Mouse (Mus musculus) cerebellum, postnatal 4 days (tissue): ENCODE measurements around the gene Ccnyl1.

Experiments
- DNase-seq, 2 experiments: peaks; one replicate each; pipeline ENCODE4 v3.0.0; 2022; ENCODE audit warnings: low spot score in 2 of 2, mixed read lengths in 1 of 2

The Ccnyl1 gene

GRCm38 (mm10) chr1:64701780-64702179 lies 11.5 kb downstream of the Ccnyl1 start:
- no peak for DNase-seq

- peak in 1 of 2 experiments; percentile 46 for DNase-seq
These were observed 15.0 kb downstream of the Ccnyl1 start for GRCm38 (mm10) chr1:64705230-64705629.

DNA sequence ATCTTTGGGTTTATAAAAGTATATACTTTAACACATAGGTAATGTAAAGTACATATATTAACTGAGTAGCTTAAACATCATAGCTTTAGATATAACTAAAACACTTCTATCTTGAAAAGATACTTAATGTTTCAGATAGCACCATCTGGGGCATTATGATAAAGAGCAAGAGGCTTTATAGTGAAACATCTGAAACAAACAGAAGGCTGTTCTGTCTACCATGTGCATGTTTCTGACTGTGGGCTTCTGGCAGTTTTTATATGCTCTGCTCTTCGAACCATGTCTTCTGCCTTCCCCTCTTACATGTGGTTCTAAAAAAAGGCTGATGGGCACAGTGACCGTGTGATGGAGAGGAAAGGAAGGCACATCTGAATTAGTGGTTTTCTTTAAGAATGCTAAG lies 16.4 kb downstream of the Ccnyl1 start:
- no peak for DNase-seq

GRCm38 (mm10) chr1:64709891-64710290 lies 19.6 kb downstream of the Ccnyl1 start:
- DNase-seq: no peak

DNA sequence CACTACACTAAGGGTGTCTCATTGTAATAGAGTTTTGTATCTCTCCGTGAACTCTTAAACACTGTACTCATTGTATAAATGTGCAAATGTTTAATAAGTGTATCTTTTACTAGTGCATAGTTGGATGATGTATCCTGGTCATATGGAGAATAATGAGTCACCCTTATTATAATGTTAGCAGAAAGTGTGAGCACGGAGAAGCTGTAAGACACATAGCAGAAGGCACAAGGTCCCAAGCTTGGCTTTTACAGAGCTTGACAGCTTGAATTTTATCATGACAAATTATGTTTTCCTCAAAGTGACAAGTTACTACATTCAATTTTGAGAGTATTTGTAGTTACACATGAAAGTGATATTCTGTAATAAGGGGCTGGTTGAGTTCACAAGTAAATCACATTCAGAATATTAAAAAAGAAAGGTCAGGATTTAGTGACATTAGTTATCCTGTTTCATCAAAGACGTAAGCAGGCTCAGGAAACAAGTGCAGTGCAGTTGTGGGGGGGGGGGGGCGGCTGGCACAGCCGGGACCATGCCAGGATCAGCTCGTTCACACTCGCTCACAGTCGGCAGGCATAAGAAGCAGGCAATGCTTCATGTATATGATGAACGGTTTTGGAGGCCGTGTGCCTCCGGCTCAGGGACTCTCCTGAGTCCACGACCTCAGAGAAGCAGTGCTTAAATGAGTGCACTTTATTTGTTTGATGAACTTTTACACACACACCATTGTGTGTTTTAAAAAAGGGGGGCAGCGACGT lies 21.9 kb downstream of the Ccnyl1 start:
- no peak for DNase-seq

- DNase-seq: no peak
These were observed 25.2 kb downstream of the Ccnyl1 start for GRCm38 (mm10) chr1:64715458-64715857.

GRCm38 (mm10) chr1:64716589-64717304 lies 26.5 kb downstream of the Ccnyl1 start:
- no peak for DNase-seq

DNA sequence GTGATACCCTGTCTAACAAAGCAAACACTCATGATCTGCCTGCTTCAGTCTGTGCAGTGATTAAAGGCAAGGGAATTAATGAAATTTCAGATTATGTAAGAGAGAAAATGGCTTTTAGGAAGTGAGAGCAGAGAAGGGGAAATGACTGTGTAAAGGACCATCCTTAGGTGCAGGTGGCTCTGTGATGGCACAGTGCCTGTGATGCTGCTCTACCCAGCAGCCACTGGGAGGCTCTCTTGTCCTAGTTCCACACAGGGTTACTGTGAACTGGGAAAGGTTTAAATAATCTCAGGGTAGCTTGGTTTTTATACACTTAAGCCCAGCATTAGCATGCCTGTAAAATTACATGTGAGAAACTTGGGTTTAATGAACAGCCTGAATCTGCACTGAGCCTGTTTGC lies 27.2 kb downstream of the Ccnyl1 start:
- DNase-seq: peak in 1 of 2 experiments; percentile 41

GRCm38 (mm10) chr1:64721034-64721587 lies 30.9 kb downstream of the Ccnyl1 start:
- DNase-seq: no peak

- DNase-seq: no peak
These were observed 39.8 kb downstream of the Ccnyl1 start for GRCm38 (mm10) chr1:64730046-64730445.

- DNase-seq: no peak
These were observed 41.2 kb downstream of the Ccnyl1 start for GRCm38 (mm10) chr1:64731341-64732020.

GRCm38 (mm10) chr1:64732161-64732560 lies 41.9 kb downstream of the Ccnyl1 start:
- DNase-seq: no peak

- DNase-seq: no peak
These were observed 42.5 kb downstream of the Ccnyl1 start for GRCm38 (mm10) chr1:64732637-64733200.

- no peak for DNase-seq
These were observed 43.4 kb downstream of the Ccnyl1 start for GRCm38 (mm10) chr1:64733453-64734245.

DNA sequence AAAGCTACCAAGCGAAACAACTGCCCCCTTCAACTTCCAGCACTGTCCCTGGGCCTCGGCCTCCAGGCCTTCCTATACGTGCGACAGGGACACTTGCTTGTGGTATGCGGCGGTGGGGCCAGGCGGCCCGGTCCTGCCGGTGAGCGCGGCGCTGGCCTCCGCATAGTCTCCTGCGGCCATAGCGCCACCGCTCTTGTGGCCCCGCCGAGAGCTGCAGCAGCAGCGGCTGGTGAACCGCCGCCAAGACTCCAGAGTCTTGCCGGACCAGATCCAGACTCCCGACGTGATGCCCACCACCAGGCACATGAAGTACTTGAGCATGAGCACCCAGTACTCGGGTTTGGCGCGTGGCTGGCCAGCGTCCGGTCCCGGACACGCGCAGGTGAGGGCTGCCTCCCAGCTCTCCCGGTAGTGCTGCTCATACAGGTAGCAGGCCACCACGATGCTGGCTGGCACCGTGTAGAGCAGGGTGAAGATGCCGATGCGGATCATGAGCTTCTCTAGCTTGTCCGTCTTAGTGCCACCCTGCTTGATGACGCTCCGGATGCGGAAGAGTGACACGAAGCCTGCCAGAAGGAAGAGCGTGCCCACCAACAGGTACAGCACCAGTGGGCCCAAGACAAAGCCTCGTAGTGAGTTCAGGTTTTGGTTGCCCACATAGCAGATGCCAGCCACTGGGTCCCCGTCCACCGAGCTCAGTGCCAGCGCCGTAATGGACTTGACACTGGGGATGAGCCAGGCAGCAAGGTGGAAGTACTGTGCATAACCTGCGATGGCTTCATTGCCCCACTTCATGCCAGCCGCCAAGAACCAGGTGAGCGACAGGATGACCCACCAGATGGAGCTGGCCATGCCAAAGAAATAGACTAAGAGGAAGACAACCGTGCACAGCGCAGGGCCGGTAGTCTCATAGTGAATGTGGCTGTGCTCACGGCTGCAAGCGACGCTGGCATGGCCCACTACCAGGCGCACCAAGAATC lies 44.8 kb downstream of the Ccnyl1 start:
- DNase-seq: peak in 1 of 2 experiments; percentile 19

DNA sequence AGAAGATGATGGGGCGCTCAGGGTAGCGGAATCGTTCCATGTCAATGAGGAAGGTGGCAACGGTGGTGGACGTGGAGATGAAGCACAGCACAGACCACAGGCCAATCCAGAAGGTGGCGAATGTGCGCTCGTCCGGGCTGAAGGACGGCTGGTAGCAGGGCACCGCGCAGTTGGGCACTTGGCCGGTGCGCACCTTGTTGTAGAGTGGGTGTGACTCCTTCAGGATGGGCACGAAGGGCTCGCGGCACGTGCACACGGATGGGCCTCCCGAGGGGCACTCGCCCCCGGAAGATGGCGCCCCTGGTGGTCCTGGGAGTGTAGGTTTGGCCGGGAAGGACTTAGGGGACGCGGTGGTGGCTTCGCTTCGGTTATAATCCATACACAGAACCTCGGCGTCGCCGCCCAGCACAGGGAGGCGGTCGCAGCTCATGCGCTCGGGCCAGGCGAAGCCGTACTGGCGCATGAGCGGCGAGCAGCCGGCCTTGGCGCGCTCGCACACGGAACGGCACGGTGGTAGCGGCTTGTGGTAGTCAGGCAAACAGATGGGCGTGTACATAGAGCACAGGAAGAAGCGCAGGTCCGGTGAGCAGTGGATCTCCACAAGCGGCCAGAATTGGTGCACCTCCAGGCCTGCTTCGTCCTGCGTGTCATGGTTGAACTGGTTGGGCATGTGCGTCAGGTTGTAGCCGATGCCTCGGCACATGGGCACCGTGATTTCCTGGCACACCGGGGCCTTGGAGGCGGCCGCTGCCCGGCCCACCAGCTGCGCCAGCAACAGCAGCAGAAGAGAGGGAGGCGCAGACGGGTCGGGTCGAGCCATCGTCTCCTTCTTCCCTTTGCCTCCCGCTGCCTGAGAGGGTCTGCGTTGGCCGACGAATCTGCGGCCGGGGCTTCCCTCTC lies 45.8 kb downstream of the Ccnyl1 start:
- peak in 1 of 2 experiments; percentile 47 for DNase-seq

GRCm38 (mm10) chr1:64736681-64737501 lies 46.6 kb downstream of the Ccnyl1 start:
- peak in 1 of 2 experiments; percentile 22 for DNase-seq
